Mouse (Mus musculus): ENCODE results near the gene Igf1r.

GRCm38 (mm10) chr7:67954591-67955185, 2.1 kb downstream of the Igf1r start:
- TF ChIP-seq CTCF (IDR thresholded peaks at IDR 0.05), result no peak
- TF ChIP-seq EP300 (IDR thresholded peaks at IDR 0.05), result no peak
